Mouse (Mus musculus) hindbrain, embryonic 12.5 days (tissue): ENCODE results near the gene Lrfn2. TPM values are rescaled to one million over a fixed set of nuclear protein-coding genes. Genes with fewer than 3 reads are reported as not detected.

ENCODE experiments used
- ATAC-seq: fragments of 200-750 bp; cut with Nextera tagmentation; 2 replicates; pipeline ENCODE4 v1.8.0; 2017; ENCODE audit warnings: moderate TSS enrichment; ENCODE audit not compliant: low FRiP score
- H3K27ac ChIP-seq: fragments of 300-500 bp; sonication (generic); 2 replicates; pipeline ENCODE4 v1.5.1; 2016; ENCODE audit warnings: mild to moderate bottlenecking
- H3K27me3 ChIP-seq: fragments of 300-500 bp; sonication (generic); 2 replicates; pipeline ENCODE4 v1.6.1; 2016; ENCODE audit warnings: mild to moderate bottlenecking
- H3K36me3 ChIP-seq: fragments of 300-500 bp; sonication (generic); 2 replicates; pipeline ENCODE4 v1.6.1; 2016; ENCODE audit warnings: mild to moderate bottlenecking
- H3K4me1 ChIP-seq: fragments of 300-500 bp; sonication (generic); 2 replicates; pipeline ENCODE4 v1.6.1; 2016
- H3K4me2 ChIP-seq: fragments of 300-500 bp; sonication (generic); replicated peaks from 2 replicates; pipeline ENCODE4 v1.6.1; 2016; ENCODE audit warnings: mild to moderate bottlenecking
- H3K4me3 ChIP-seq: fragments of 300-500 bp; sonication (generic); 2 replicates; pipeline ENCODE4 v1.5.1; 2016; ENCODE audit warnings: mild to moderate bottlenecking
- H3K9ac ChIP-seq: fragments of 300-500 bp; sonication (generic); 2 replicates; pipeline ENCODE4 v1.6.1; 2016; ENCODE audit warnings: mild to moderate bottlenecking, moderate library complexity
- H3K9me3 ChIP-seq: fragments of 300-500 bp; sonication (generic); replicated peaks from 2 replicates; pipeline ENCODE4 v1.6.1; 2016; ENCODE audit warnings: mild to moderate bottlenecking
- WGBS: fragments of 180-500 bp; shearing (Covaris S2); methylation state at CpG from one replicate; pipeline ENCODE4 v1.1.7; 2016; 5-methylcytosine and 5-hydroxymethylcytosine counted together
- microRNA-seq: library from miRNA; unstranded; fragments of <30 nt; microRNA quantifications from one replicate; pipeline ENCODE4, GENCODE M21; 2017
- polyA plus RNA-seq: library from polyadenylated mRNA; unstranded; fragments of >200 nt; fragmentation: Nextera tagmentation; extraction: Ambion mirVana; gene quantifications from 2 replicates; pipeline ENCODE4 v1.2.1, GENCODE M21; 2016

Gene Lrfn2
- polyA plus RNA-seq, 1 experiment from 2014 or later, result 1.5 TPM

GRCm38 (mm10) chr17:49113336-49113735, 181.2 kb downstream of the Lrfn2 start:
- Histone ChIP-seq H3K4me2 (no peak overlapping the region), H3K4me1 (no peaks in the 10 kb centered on the region), H3K9me3 (no peaks in the 10 kb centered on the region), H3K27ac (no peak overlapping the region), H3K9ac (no peak overlapping the region), H3K4me3 (no peak overlapping the region), H3K36me3 (no peaks in the 10 kb centered on the region), H3K27me3 (no peaks in the 10 kb centered on the region)
- no peak for ATAC-seq
- WGBS, result 51% methylated on average over 3 of the region's 3 CpGs

- no peak overlapping the region for H3K27ac ChIP-seq
- H3K36me3 ChIP-seq, result no peaks in the 10 kb centered on the region
- H3K27me3 ChIP-seq, result no peaks in the 10 kb centered on the region
- H3K9me3 ChIP-seq, result no peaks in the 10 kb centered on the region
- no peak overlapping the region for H3K9ac ChIP-seq
- H3K4me3 ChIP-seq, result no peak overlapping the region
- H3K4me2 ChIP-seq, result no peak overlapping the region
- no peak for ATAC-seq
- WGBS, result 93% methylated on average over 1 of the region's 1 CpGs
- no peaks in the 10 kb centered on the region for H3K4me1 ChIP-seq
Measured at GRCm38 (mm10) chr17:49124166-49124565, 192.0 kb downstream of the Lrfn2 start.

- H3K4me3 ChIP-seq, result no peak overlapping the region
- H3K36me3 ChIP-seq, result no peaks in the 10 kb centered on the region
- H3K4me2 ChIP-seq, result no peak overlapping the region
- WGBS, result 84% methylated on average over 3 of the region's 3 CpGs
- ATAC-seq, result no peak
- no peak overlapping the region for H3K27ac ChIP-seq
- H3K9me3 ChIP-seq, result no peaks in the 10 kb centered on the region
- no peak overlapping the region for H3K9ac ChIP-seq
- H3K4me1 ChIP-seq, result no peaks in the 10 kb centered on the region
- H3K27me3 ChIP-seq, result no peaks in the 10 kb centered on the region
Measured at GRCm38 (mm10) chr17:49124642-49125041, 192.5 kb downstream of the Lrfn2 start.

Small RNA genes within 50 kb of the gene (microRNA-seq; reads per million reads assigned to microRNA genes)
- not detected for gene Gm44304
